Mouse (Mus musculus) C2C12 (cell line): ENCODE results near the gene Arid3c.

ENCODE experiments used
- CEBPB ChIP-seq: IDR thresholded peaks from one replicate; pipeline ENCODE4 v1.6.1; 2011; ENCODE audit warnings: low read depth, mild to moderate bottlenecking, control low read depth, moderate library complexity
- CTCF ChIP-seq: IDR thresholded peaks from one replicate; pipeline ENCODE4 v1.5.1; 2011; ENCODE audit not compliant: control insufficient read depth, insufficient read depth, insufficient read length
- FOSL1 ChIP-seq: IDR thresholded peaks from one replicate; pipeline ENCODE4 v1.8.0; 2011; ENCODE audit warnings: mild to moderate bottlenecking, low read length; ENCODE audit not compliant: poor library complexity, insufficient read depth, severe bottlenecking
- MAX ChIP-seq: IDR thresholded peaks from one replicate; pipeline ENCODE4 v1.6.1; 2011; ENCODE audit warnings: mild to moderate bottlenecking, control low read depth
- MYOG ChIP-seq: IDR thresholded peaks from one replicate; pipeline ENCODE4 v1.6.1; 2011; ENCODE audit not compliant: control insufficient read depth, insufficient read length; ENCODE audit errors: extremely low read depth
- USF1 ChIP-seq: IDR thresholded peaks from one replicate; pipeline ENCODE4 v1.6.1; 2011; ENCODE audit warnings: low read depth, mild to moderate bottlenecking, control low read depth, moderate library complexity

GRCm38 (mm10) chr4:41739260-41739659 is 8.3 kb upstream of the Arid3c start:
- TF ChIP-seq CTCF (no peak), MAX (no peak), CEBPB (no peak), USF1 (no peak), FOSL1 (no peak), MYOG (no peak)
